Mouse (Mus musculus) midbrain, embryonic 11.5 days (tissue): ENCODE data around the gene Olfr871. TPM values are rescaled to one million over a fixed set of nuclear protein-coding genes. Genes with fewer than 3 reads are reported as not detected.
"Not testable (repeated sequence)": the region's sequence is repeated elsewhere in the genome, so short reads cannot be mapped to it uniquely, and the experiment has no call there.

Experiments
- ATAC-seq: fragments of 200-750 bp; cut with Nextera tagmentation; 2 replicates; pipeline ENCODE4 v1.8.0; 2017; ENCODE audit warnings: moderate TSS enrichment, moderate library complexity; ENCODE audit not compliant: low FRiP score
- DNase-seq: peaks from one replicate; pipeline ENCODE4 v3.0.0; 2015; ENCODE audit warnings: low spot score; ENCODE audit errors: missing footprints
- H3K27ac ChIP-seq: fragments of 300-500 bp; sonication (generic); 2 replicates; pipeline ENCODE4 v1.5.1; 2014; ENCODE audit warnings: low read depth, low read length
- H3K27me3 ChIP-seq: fragments of 300-500 bp; sonication (generic); 2 replicates; pipeline ENCODE4 v1.6.1; 2014; ENCODE audit warnings: mild to moderate bottlenecking, low read length, moderate library complexity, mixed read lengths; ENCODE audit not compliant: control insufficient read depth, insufficient read depth
- H3K36me3 ChIP-seq: fragments of 300-500 bp; sonication (generic); 2 replicates; pipeline ENCODE4 v1.6.1; 2014; ENCODE audit warnings: mild to moderate bottlenecking, low read length, moderate library complexity, mixed read lengths; ENCODE audit not compliant: control insufficient read depth, insufficient read depth
- H3K4me1 ChIP-seq: fragments of 300-500 bp; sonication (generic); 2 replicates; pipeline ENCODE4 v1.6.1; 2014; ENCODE audit warnings: low read length; ENCODE audit not compliant: control insufficient read depth, insufficient read depth
- H3K4me2 ChIP-seq: fragments of 300-500 bp; sonication (generic); 2 replicates; pipeline ENCODE4 v1.6.1; 2014; ENCODE audit warnings: mild to moderate bottlenecking, moderate library complexity
- H3K4me3 ChIP-seq: fragments of 300-500 bp; sonication (generic); 2 replicates; pipeline ENCODE4 v1.5.1; 2014; ENCODE audit warnings: low read depth, low read length
- H3K9ac ChIP-seq: fragments of 300-500 bp; sonication (generic); 2 replicates; pipeline ENCODE4 v1.6.1; 2014; ENCODE audit warnings: low read length
- H3K9me3 ChIP-seq: fragments of 300-500 bp; sonication (generic); 2 replicates; pipeline ENCODE4 v1.6.1; 2016; ENCODE audit warnings: low read length; ENCODE audit not compliant: control insufficient read depth
- WGBS: fragments of 180-500 bp; shearing (Covaris S2); extraction: QIAGEN DNeasy Blood & Tissue Kit; methylation state at CpG from one replicate; pipeline ENCODE4 v1.1.7; 2014; 5-methylcytosine and 5-hydroxymethylcytosine counted together
- polyA plus RNA-seq: library from polyadenylated mRNA; unstranded; fragments of >200 nt; fragmentation: Nextera tagmentation; extraction: Ambion mirVana; gene quantifications from 2 replicates; pipeline ENCODE4 v1.2.1, GENCODE M21; 2014

Olfr871 gene
- not detected in 2 replicates for polyA plus RNA-seq

DNA sequence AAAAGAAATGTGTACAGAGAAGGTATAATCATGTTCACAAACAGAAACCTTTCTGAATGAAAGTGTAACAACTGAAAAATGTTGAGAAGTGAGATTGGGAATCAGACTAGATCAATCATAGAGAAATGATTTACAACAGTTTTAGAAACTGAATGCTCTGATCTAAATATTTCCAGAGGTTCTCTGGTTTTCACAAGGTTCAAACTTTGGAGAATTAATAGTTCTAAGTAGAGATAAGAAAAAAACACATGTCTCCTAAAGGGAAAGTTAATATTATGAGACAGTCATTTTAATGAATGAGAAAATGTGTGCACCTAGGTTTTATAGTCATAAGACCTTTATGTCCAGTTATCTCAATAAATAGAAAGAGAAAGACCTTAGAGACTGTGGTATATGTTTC, at the start of gene Olfr871:
Gene Olfr871, plus strand, starts transcription at position 301 of the 400 bp plus-strand sequence.
- H3K4me1 ChIP-seq, result no peaks in the 10 kb centered on the region
- no peaks in the 10 kb centered on the region for H3K27me3 ChIP-seq
- DNase-seq, result no peak
- H3K9ac ChIP-seq, result no peak within 1 kb of the TSS
- H3K27ac ChIP-seq, result no peak within 1 kb of the TSS
- no peak within 1 kb of the TSS for H3K4me3 ChIP-seq
- H3K4me2 ChIP-seq, result no peak within 1 kb of the TSS
- peaks cover 2% of the 10 kb centered on the region; the same call in 1 of the 2 replicates for H3K9me3 ChIP-seq
- H3K36me3 ChIP-seq, result no peaks in the 10 kb centered on the region
- ATAC-seq, result no peak

- Histone ChIP-seq H3K4me1 (no peaks in the 10 kb centered on the region), H3K27me3 (no peaks in the 10 kb centered on the region), H3K4me2 (no peak within 1 kb of the TSS), H3K36me3 (no peaks in the 10 kb centered on the region), H3K9me3 (peaks cover 6% of the 10 kb centered on the region), H3K9ac (no peak within 1 kb of the TSS), H3K4me3 (no peak within 1 kb of the TSS), H3K27ac (no peak within 1 kb of the TSS)
- DNase-seq (no peak), ATAC-seq (no peak)
- 83% methylated on average over 2 of the region's 2 CpGs for WGBS
Measured at GRCm38 (mm10) chr9:20173957-20174356, 38.0 kb upstream of the Olfr871 start, which contains the start of gene Olfr870. Gene Olfr870, minus strand, starts transcription at chr9:20174057.

GRCm38 (mm10) chr9:20179463-20179862, 32.5 kb upstream of the Olfr871 start:
- Histone ChIP-seq H3K27ac (no peak overlapping the region), H3K9me3 (peaks cover 6% of the 10 kb centered on the region), H3K36me3 (no peaks in the 10 kb centered on the region), H3K9ac (no peak overlapping the region), H3K4me3 (no peak overlapping the region), H3K4me1 (no peaks in the 10 kb centered on the region), H3K27me3 (no peaks in the 10 kb centered on the region), H3K4me2 (no peak overlapping the region)
- DNase-seq (no peak), ATAC-seq (no peak)
- WGBS, result 71% methylated on average over 5 of the region's 5 CpGs

DNA sequence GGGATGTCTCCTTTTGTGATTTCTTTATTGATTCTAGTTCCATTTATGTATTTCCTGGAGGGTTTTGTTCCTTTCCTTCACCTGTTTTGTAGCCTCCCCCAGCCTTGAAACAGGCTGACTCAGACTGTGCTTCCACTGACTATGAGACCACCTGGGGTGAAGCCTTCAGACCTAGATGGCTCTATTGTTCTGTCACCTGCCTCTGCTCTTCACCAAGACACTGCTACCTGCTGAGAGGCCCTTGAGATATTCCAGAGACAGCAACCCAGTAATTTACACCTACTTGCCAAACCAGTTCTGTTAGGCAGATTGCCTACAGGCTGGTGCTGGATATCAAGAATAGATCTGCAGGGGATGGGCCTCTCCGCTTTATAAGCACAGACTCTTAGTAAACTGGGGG, 9.9 kb upstream of the Olfr871 start:
- Histone ChIP-seq H3K4me1 (no peaks in the 10 kb centered on the region), H3K9ac (no peak overlapping the region)
- WGBS, result 54% methylated on average over 1 of the region's 1 CpGs

DNA sequence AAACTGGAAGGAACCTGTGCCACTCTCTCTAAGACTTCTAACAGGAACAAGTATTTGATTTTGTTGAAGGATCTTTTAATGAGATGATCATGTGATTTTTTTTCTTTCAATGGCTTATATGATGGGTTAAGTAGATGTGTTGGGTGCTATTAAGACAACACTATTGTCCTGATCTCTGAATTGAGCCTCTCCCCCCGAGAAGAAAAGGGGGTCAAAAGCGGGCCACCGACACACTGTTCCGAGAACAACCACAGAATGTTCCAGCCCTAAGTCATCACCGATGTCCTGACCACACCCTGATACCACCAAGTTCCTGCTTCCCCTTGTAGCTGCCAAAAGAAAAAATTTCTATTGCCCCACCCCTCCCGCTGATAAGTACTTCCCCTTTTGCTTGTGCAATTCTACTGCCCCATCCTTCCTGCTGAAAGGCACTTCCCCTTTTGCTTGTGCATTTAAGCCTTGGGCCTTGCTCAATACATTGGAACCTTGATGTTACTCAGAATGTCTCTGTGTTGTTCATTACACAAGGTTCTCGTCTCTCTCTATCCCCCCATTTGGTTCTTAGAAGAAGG, 8.5 kb upstream of the Olfr871 start:
- H3K4me1 ChIP-seq, H3K9me3 ChIP-seq, H3K4me2 ChIP-seq, H3K27me3 ChIP-seq, H3K36me3 ChIP-seq, H3K9ac ChIP-seq, ATAC-seq, DNase-seq, H3K27ac ChIP-seq, H3K4me3 ChIP-seq: not testable (repeated sequence)
- 90% methylated on average over 7 of the region's 7 CpGs for WGBS

More for the DNA sequence above, 9.9 kb upstream of the Olfr871 start:
- Histone ChIP-seq H3K9me3 (peaks cover 3% of the 10 kb centered on the region; the same call in 1 of the 2 replicates), H3K27me3 (no peaks in the 10 kb centered on the region), H3K27ac (no peak overlapping the region), H3K4me3 (no peak overlapping the region), H3K4me2 (no peak overlapping the region), H3K36me3 (no peaks in the 10 kb centered on the region)
- DNase-seq, result no peak
- no peak for ATAC-seq

GRCm38 (mm10) chr9:20210812-20211211, 1.2 kb upstream of the Olfr871 start:
- Histone ChIP-seq H3K27ac (no peak overlapping the region), H3K27me3 (no peaks in the 10 kb centered on the region), H3K4me2 (no peak overlapping the region), H3K4me1 (no peaks in the 10 kb centered on the region), H3K9ac (no peak overlapping the region), H3K9me3 (peaks cover 3% of the 10 kb centered on the region; the same call in 1 of the 2 replicates), H3K36me3 (no peaks in the 10 kb centered on the region), H3K4me3 (no peak overlapping the region)
- WGBS, result 60% methylated on average over 1 of the region's 1 CpGs
- DNase-seq, result no peak
- no peak for ATAC-seq

DNA sequence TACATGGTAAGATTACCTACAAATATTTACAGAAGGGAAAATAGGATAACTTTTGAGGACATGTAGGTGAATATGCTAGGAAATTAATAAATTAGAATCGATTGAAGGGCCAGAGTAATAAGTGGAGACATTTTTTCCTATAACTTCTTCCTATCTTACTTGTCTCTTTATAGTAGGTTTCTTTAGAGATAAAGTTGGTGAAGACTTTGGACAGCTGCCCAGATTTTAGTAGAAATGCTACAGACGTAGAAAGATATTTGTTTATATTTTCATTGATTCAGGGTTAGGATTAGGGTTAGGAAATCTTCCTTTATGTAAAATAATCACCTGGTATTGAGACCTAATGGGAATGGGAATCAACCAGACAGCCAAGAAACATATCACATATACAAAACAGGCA, 530 bp upstream of the Olfr871 start:
- DNase-seq (no peak), ATAC-seq (no peak)
- WGBS, result 71% methylated on average over 2 of the region's 2 CpGs
- no peak overlapping the region for H3K9ac ChIP-seq
- no peak overlapping the region for H3K4me2 ChIP-seq
- H3K27ac ChIP-seq, result no peak overlapping the region
- H3K36me3 ChIP-seq, result no peaks in the 10 kb centered on the region
- no peaks in the 10 kb centered on the region for H3K4me1 ChIP-seq
- H3K9me3 ChIP-seq, result peaks cover 3% of the 10 kb centered on the region; the same call in 1 of the 2 replicates
- H3K27me3 ChIP-seq, result no peaks in the 10 kb centered on the region
- H3K4me3 ChIP-seq, result no peak overlapping the region

DNA sequence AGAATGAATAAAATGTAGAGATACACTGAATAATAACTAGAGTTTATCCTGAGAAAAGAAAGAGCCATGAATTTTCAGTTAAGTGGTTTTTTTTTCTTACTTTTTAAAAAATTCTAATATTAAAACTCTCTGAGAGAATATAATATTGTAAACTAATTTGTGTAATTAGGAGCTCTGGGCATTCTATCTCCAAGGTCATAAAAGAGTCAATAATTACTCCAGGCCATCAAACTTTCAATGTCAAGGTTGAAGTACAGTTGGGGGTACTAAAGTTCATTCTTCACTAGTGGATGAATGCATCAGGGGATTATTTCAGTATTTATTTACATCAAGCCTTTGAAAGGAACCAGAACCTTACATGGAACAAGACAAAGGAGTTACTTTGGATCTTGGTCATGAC, 24.8 kb downstream of the Olfr871 start, which contains the start of gene Olfr872:
Gene Olfr872, plus strand, starts transcription at position 301 of the 400 bp plus-strand sequence.
- no peaks in the 10 kb centered on the region for H3K27me3 ChIP-seq
- H3K4me1 ChIP-seq, result no peaks in the 10 kb centered on the region
- H3K36me3 ChIP-seq, result no peaks in the 10 kb centered on the region
- H3K4me2 ChIP-seq, result no peak within 1 kb of the TSS
- H3K27ac ChIP-seq, result no peak within 1 kb of the TSS
- ATAC-seq (no peak), DNase-seq (no peak)
- peaks cover 3% of the 10 kb centered on the region; the same call in 1 of the 2 replicates for H3K9me3 ChIP-seq
- no peak within 1 kb of the TSS for H3K4me3 ChIP-seq
- H3K9ac ChIP-seq, result no peak within 1 kb of the TSS

DNA sequence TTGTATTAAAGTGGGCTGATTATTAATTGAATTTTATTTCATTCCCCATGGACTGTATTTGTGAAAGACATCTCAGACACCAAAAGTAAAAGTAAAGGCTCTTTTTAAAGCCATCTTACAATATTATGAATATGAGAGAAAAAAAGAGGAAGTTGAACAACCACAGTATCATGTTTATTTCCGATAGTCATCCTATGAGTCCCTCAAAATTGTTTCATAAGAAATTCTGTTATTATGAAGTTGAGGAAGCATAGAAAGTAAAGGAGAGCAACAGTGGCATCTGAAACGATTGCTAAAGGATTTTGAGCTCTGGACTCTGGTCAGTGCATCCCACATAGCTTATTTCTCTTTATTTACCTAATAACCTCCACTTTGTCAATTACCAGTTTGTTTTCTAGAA, 25.4 kb downstream of the Olfr871 start:
- ATAC-seq, result no peak
- no peaks in the 10 kb centered on the region for H3K4me1 ChIP-seq
- H3K9ac ChIP-seq, result no peak overlapping the region
- WGBS, result 77% methylated on average over 2 of the region's 2 CpGs
- H3K9me3 ChIP-seq, result peaks cover 4% of the 10 kb centered on the region; the same call in 1 of the 2 replicates
- no peak overlapping the region for H3K4me3 ChIP-seq
- no peak for DNase-seq
- no peaks in the 10 kb centered on the region for H3K27me3 ChIP-seq
- no peak overlapping the region for H3K4me2 ChIP-seq
- no peak overlapping the region for H3K27ac ChIP-seq
- no peaks in the 10 kb centered on the region for H3K36me3 ChIP-seq
